Mouse (Mus musculus) heart, postnatal 10 days (tissue): Measurements from ENCODE around the gene Pdzd2. TPM values are rescaled to one million over a fixed set of nuclear protein-coding genes. Genes with fewer than 3 reads are reported as not detected.

ENCODE experiments used
- DNase-seq, 2 experiments: peaks; one replicate each; pipeline ENCODE4 v3.0.0; 2021
- intact Hi-C: fragments of 180-260 bp; cut with DNase I; formaldehyde crosslinking; loops from one replicate; pipeline ENCODE4 v1.15.1; 2025
- total RNA-seq, 2 experiments: library from RNA; stranded (reverse); gene quantifications; 2 replicates each; pipeline ENCODE4 v1.2.3; 2021

Pdzd2 gene
- total RNA-seq, 2 experiments from 2014 or later = 186 to 218 TPM

- no peak for DNase-seq
- intact Hi-C loops = no loop called here
Measured at GRCm38 (mm10) chr15:12547640-12548405, 191.9 kb downstream of the Pdzd2 start.

GRCm38 (mm10) chr15:12546781-12547180 is 192.9 kb downstream of the Pdzd2 start:
- intact Hi-C loops = no loop called here
- no peak for DNase-seq

- peak; percentile 65 to 66 for DNase-seq
- intact Hi-C loops = no loop called here
Measured at GRCm38 (mm10) chr15:12545671-12546070, 194.1 kb downstream of the Pdzd2 start.

GRCm38 (mm10) chr15:12545220-12545619 is 194.5 kb downstream of the Pdzd2 start:
- no peak for DNase-seq
- intact Hi-C loops = no loop called here

- no peak for DNase-seq
- intact Hi-C loops = no loop called here
Measured at GRCm38 (mm10) chr15:12543686-12544325, 195.9 kb downstream of the Pdzd2 start.

- no peak for DNase-seq
- intact Hi-C loops = no loop called here
Measured at GRCm38 (mm10) chr15:12542316-12542715, 197.4 kb downstream of the Pdzd2 start.

- intact Hi-C loops = no loop called here
Measured at GRCm38 (mm10) chr15:12539618-12540302, 200.0 kb downstream of the Pdzd2 start.

GRCm38 (mm10) chr15:12533254-12533653 is 206.5 kb downstream of the Pdzd2 start:
- intact Hi-C loops = no loop called here
- no peak for DNase-seq

More at GRCm38 (mm10) chr15:12539618-12540302, 200.0 kb downstream of the Pdzd2 start:
- no peak for DNase-seq

GRCm38 (mm10) chr15:12532568-12532967 is 207.2 kb downstream of the Pdzd2 start:
- intact Hi-C loops = no loop called here
- DNase-seq = no peak

GRCm38 (mm10) chr15:12522810-12523209 is 216.9 kb downstream of the Pdzd2 start:
- no peak for DNase-seq
- intact Hi-C loops = no loop called here

- intact Hi-C loops = no loop called here
- no peak for DNase-seq
Measured at GRCm38 (mm10) chr15:12520292-12520691, 219.4 kb downstream of the Pdzd2 start.

GRCm38 (mm10) chr15:12518370-12518973 is 221.3 kb downstream of the Pdzd2 start:
- intact Hi-C loops = no loop called here
- DNase-seq = peak; percentile 32 to 35

GRCm38 (mm10) chr15:12517314-12517813 is 222.4 kb downstream of the Pdzd2 start:
- intact Hi-C loops = no loop called here
- DNase-seq = no peak

GRCm38 (mm10) chr15:12515272-12515844 is 224.4 kb downstream of the Pdzd2 start:
- intact Hi-C loops = no loop called here

GRCm38 (mm10) chr15:12513526-12513925 is 226.2 kb downstream of the Pdzd2 start:
- no peak for DNase-seq
- intact Hi-C loops = no loop called here

More at GRCm38 (mm10) chr15:12515272-12515844, 224.4 kb downstream of the Pdzd2 start:
- DNase-seq = no peak

GRCm38 (mm10) chr15:12508765-12509377 is 230.9 kb downstream of the Pdzd2 start:
- intact Hi-C loops = no loop called here

GRCm38 (mm10) chr15:12507523-12507922 is 232.2 kb downstream of the Pdzd2 start:
- intact Hi-C loops = no loop called here
- no peak for DNase-seq

More at GRCm38 (mm10) chr15:12508765-12509377, 230.9 kb downstream of the Pdzd2 start:
- DNase-seq = no peak

- intact Hi-C loops = no loop called here
- DNase-seq = no peak
Measured at GRCm38 (mm10) chr15:12506514-12506913, 233.2 kb downstream of the Pdzd2 start.

- DNase-seq = no peak
- intact Hi-C loops = no loop called here
Measured at GRCm38 (mm10) chr15:12506085-12506484, 233.6 kb downstream of the Pdzd2 start.

GRCm38 (mm10) chr15:12505556-12505955 is 234.2 kb downstream of the Pdzd2 start:
- intact Hi-C loops = no loop called here
- no peak for DNase-seq
